In the genomic region with DNA sequence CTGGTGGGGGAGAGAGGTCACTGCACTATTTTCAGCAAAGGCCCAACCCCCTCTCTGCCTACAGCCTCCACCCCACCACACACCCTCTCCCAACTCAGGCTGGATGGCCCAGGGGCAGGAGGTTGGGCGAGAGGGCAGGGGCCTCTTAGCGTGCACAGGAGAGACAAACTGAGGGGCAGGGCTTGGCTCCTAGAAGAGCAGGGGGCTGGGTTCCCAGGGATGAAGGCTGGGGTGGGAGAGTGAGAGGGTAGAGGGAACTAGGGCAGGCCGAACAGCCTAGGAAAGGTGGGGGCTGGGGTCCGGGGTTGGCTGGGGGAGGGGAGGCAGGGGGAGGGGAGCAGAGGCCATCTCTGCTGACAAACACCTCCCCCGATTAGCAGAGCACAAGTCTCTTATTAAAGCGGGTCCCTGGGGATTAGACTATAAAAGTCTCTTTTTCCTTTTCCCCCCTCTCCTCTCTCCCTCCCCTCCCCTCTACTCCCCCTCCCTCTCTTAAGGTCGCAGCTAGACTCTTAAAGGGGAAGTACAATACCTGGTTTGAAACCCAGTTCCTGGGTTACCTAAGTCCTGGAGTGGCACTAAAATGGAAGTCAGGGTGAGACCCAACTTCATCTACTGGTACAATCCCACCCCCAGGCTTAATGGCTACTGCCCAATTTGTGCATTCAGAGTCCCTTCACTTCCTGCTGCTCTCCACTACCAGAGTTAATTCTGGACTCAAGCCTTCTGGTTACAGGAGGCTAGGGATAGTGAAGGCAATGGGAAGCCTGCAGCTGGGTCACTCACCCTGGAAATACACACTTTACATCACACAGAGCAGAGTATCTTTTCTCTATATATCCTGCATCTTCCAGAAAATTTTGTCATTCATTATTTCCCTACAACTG, we compare ENCODE assay signal across 8 mouse cellular contexts. TPM values are rescaled to one million over a fixed set of nuclear protein-coding genes. Genes with fewer than 3 reads are reported as not detected.
DNase-seq lines count a peak whose midpoint lies in the region; ATAC-seq and TF ChIP-seq lines count a peak whose summit lies in the region.

No protein-coding gene starts in this region.

- H3K4me3 ChIP-seq in lung, postnatal 0 days (ENCODE audit: low read depth, low read length), result no peak overlapping the region
- H3K4me3 ChIP-seq in lung, adult 2 months (replicated peaks; ENCODE audit: extremely low read depth, low read depth, low read length), result no peak overlapping the region
- H3K4me3 ChIP-seq in forebrain, embryonic 15.5 days, result peak overlapping the region; percentile 68
- peak overlapping the region; percentile 70 for H3K4me3 ChIP-seq in liver, embryonic 11.5 days (ENCODE audit: low read depth, low read length)
- peak overlapping the region; percentile 31 for H3K4me3 ChIP-seq in stomach, embryonic 14.5 days (ENCODE audit: low read depth, low read length)

- peaks cover 5% of the 10 kb centered on the region; the same call in 1 of the 2 replicates for H3K27me3 ChIP-seq in lung, postnatal 0 days (replicated peaks; ENCODE audit: insufficient read depth, low read length)
- H3K27me3 ChIP-seq in forebrain, embryonic 15.5 days, result no peaks in the 10 kb centered on the region
- H3K27me3 ChIP-seq in liver, embryonic 11.5 days (replicated peaks; ENCODE audit: control insufficient read depth, insufficient read depth, low read length), result peaks cover 24% of the 10 kb centered on the region
- H3K27me3 ChIP-seq in stomach, embryonic 14.5 days (ENCODE audit: control insufficient read depth, insufficient read depth, low read length), result no peaks in the 10 kb centered on the region

- no peak overlapping the region for H3K27ac ChIP-seq in lung, postnatal 0 days (ENCODE audit: low read length)
- H3K27ac ChIP-seq in forebrain, embryonic 15.5 days (replicated peaks), result peak overlapping the region; percentile 76
- peak overlapping the region; percentile 39 for H3K27ac ChIP-seq in liver, embryonic 11.5 days (ENCODE audit: low read depth, low read length)
- peak overlapping the region; percentile 67; the same call in 1 of the 2 replicates for H3K27ac ChIP-seq in stomach, embryonic 14.5 days (ENCODE audit: low read length)

- peak; percentile 30 for DNase-seq in lung, postnatal 0 days (ENCODE audit: low spot score)
- DNase-seq in lung, adult 2 months, result no peak
- peak; percentile 60 for DNase-seq in liver, embryonic 11.5 days (ENCODE audit: low spot score)
- DNase-seq in cerebellum, adult 11 months, result no peak
- no peak for DNase-seq in adrenal gland, postnatal 10 days
- no peak for DNase-seq in cerebellum, postnatal 4 days (ENCODE audit: low spot score in 2 of 2)

- TF ChIP-seq POLR2A in lung, adult 2 months (IDR thresholded peaks at IDR 0.05; ENCODE audit: borderline replicate concordance, extremely low read depth, low read depth, low read length), result no peak

- no peak for TF ChIP-seq EP300 in lung, postnatal 0 days (IDR thresholded peaks at IDR 0.05)

- peak overlapping the region; percentile 19; the same call in 1 of the 2 replicates for H3K4me2 ChIP-seq in lung, postnatal 0 days (replicated peaks; ENCODE audit: low read depth, low read length)
- H3K4me2 ChIP-seq in forebrain, embryonic 15.5 days (replicated peaks), result peak overlapping the region; percentile 90
- peak overlapping the region; percentile 86 for H3K4me2 ChIP-seq in liver, embryonic 11.5 days
- peak overlapping the region; percentile 97 for H3K4me2 ChIP-seq in stomach, embryonic 14.5 days (replicated peaks; ENCODE audit: low read depth, low read length)

- H3K9ac ChIP-seq in lung, postnatal 0 days (replicated peaks; ENCODE audit: low read depth), result no peak overlapping the region
- H3K9ac ChIP-seq in forebrain, embryonic 15.5 days (replicated peaks), result peak overlapping the region; percentile 53
- peak overlapping the region; percentile 46; the same call in 1 of the 2 replicates for H3K9ac ChIP-seq in liver, embryonic 11.5 days (ENCODE audit: low read depth, low read length)
- H3K9ac ChIP-seq in stomach, embryonic 14.5 days (replicated peaks; ENCODE audit: low read depth, low read length), result 0 out of 2 replicates have a peak overlapping the region, but pooled peaks have one; percentile 10

- 20% methylated on average over 5 of the region's 7 CpGs for WGBS in lung, postnatal 0 days
- 19% methylated on average over 7 of the region's 7 CpGs for WGBS in lung, adult 2 months
- WGBS in forebrain, embryonic 15.5 days, result 0% methylated on average over 7 of the region's 7 CpGs
- WGBS in liver, embryonic 11.5 days, result 7% methylated on average over 7 of the region's 7 CpGs
- WGBS in stomach, embryonic 14.5 days, result 1% methylated on average over 7 of the region's 7 CpGs

- H3K36me3 ChIP-seq in lung, postnatal 0 days (ENCODE audit: insufficient read depth, low read length), result no peaks in the 10 kb centered on the region
- peaks cover 24% of the 10 kb centered on the region for H3K36me3 ChIP-seq in forebrain, embryonic 15.5 days
- H3K36me3 ChIP-seq in liver, embryonic 11.5 days (ENCODE audit: control insufficient read depth, insufficient read depth, low read length), result no peaks in the 10 kb centered on the region
- H3K36me3 ChIP-seq in stomach, embryonic 14.5 days (ENCODE audit: control insufficient read depth, insufficient read depth, low read length), result peaks cover 12% of the 10 kb centered on the region

- ATAC-seq in lung, postnatal 0 days, result no peak
- ATAC-seq in forebrain, embryonic 15.5 days (replicated peaks), result peak; percentile 33
- peak; percentile 60 for ATAC-seq in liver, embryonic 11.5 days (replicated peaks; ENCODE audit: low FRiP score)
- peak; percentile 51 for ATAC-seq in stomach, embryonic 14.5 days (ENCODE audit: insufficient number of reproducible peaks, insufficient read depth, low FRiP score, low read depth)

- TF ChIP-seq CTCF in lung, postnatal 0 days (IDR thresholded peaks at IDR 0.05), result no peak
- TF ChIP-seq CTCF in lung, adult 2 months (IDR thresholded peaks at IDR 0.05; ENCODE audit: insufficient read depth, low read length), result no peak

- H3K9me3 ChIP-seq in lung, postnatal 0 days (ENCODE audit: low read length), result no peaks in the 10 kb centered on the region
- no peaks in the 10 kb centered on the region for H3K9me3 ChIP-seq in forebrain, embryonic 15.5 days
- H3K9me3 ChIP-seq in liver, embryonic 11.5 days (ENCODE audit: control insufficient read depth, low read length), result no peaks in the 10 kb centered on the region
- no peaks in the 10 kb centered on the region for H3K9me3 ChIP-seq in stomach, embryonic 14.5 days (ENCODE audit: control insufficient read depth, low read depth, low read length)

- H3K4me1 ChIP-seq in lung, postnatal 0 days (ENCODE audit: insufficient read depth, low read depth, low read length), result 0 out of 2 replicates have a peak, but pooled peaks cover 4% of the 10 kb centered on the region
- peaks cover 6% of the 10 kb centered on the region; the same call in 1 of the 2 replicates for H3K4me1 ChIP-seq in lung, adult 2 months (ENCODE audit: control insufficient read depth, insufficient read depth, low read length)
- peaks cover 40% of the 10 kb centered on the region for H3K4me1 ChIP-seq in forebrain, embryonic 15.5 days
- H3K4me1 ChIP-seq in liver, embryonic 11.5 days (replicated peaks; ENCODE audit: control insufficient read depth, insufficient read depth, low read length), result peaks cover 7% of the 10 kb centered on the region
- H3K4me1 ChIP-seq in stomach, embryonic 14.5 days (ENCODE audit: control insufficient read depth, insufficient read depth, low read length), result peaks cover 19% of the 10 kb centered on the region

RNA-seq across cellular contexts. Expression of gene Gdf11, which starts 2.3 kb away (rescaled TPM):
- 1.6 and 2.1 TPM in 2 replicates for polyA plus RNA-seq in lung, postnatal 0 days (2015; fragmentation: Nextera tagmentation; extraction: Ambion mirVana)
- 0.45 and 0.99 TPM in 2 replicates for polyA plus RNA-seq in lung, adult 2 months (2012; rRNA removed)
- polyA plus RNA-seq in forebrain, embryonic 15.5 days (2015; fragmentation: Nextera tagmentation; extraction: Ambion mirVana), result 7.5 and 8.7 TPM in 2 replicates
- 3.3 and 3.5 TPM in 2 replicates for polyA plus RNA-seq in liver, embryonic 11.5 days (2014; fragmentation: Nextera tagmentation; extraction: Ambion mirVana)
- 4.2 and 4.6 TPM in 2 replicates for polyA plus RNA-seq in stomach, embryonic 14.5 days (2014; fragmentation: Nextera tagmentation; extraction: Ambion mirVana)
- 1 to 10 TPM; 3.0 to 4.5 TPM for total RNA-seq in adrenal gland, postnatal 10 days (2021)

RNA-seq across cellular contexts. Expression of gene Cd63, which starts 11.6 kb away (rescaled TPM):
- polyA plus RNA-seq in lung, postnatal 0 days (2015; fragmentation: Nextera tagmentation; extraction: Ambion mirVana), result 761 and 764 TPM in 2 replicates
- 110 and 132 TPM in 2 replicates for polyA plus RNA-seq in lung, adult 2 months (2012; rRNA removed)
- 125 and 142 TPM in 2 replicates for polyA plus RNA-seq in forebrain, embryonic 15.5 days (2015; fragmentation: Nextera tagmentation; extraction: Ambion mirVana)
- 193 and 198 TPM in 2 replicates for polyA plus RNA-seq in liver, embryonic 11.5 days (2014; fragmentation: Nextera tagmentation; extraction: Ambion mirVana)
- polyA plus RNA-seq in stomach, embryonic 14.5 days (2014; fragmentation: Nextera tagmentation; extraction: Ambion mirVana), result 663 and 664 TPM in 2 replicates
- 100 to 1,000 TPM; 243 to 263 TPM for total RNA-seq in adrenal gland, postnatal 10 days (2021)

RNA-seq across cellular contexts. Expression of gene Rdh5, which starts 33.5 kb away (rescaled TPM):
- 13.2 and 16.7 TPM in 2 replicates for polyA plus RNA-seq in lung, postnatal 0 days (2015; fragmentation: Nextera tagmentation; extraction: Ambion mirVana)
- 20.1 and 20.3 TPM in 2 replicates for polyA plus RNA-seq in lung, adult 2 months (2012; rRNA removed)
- 11.7 and 12.6 TPM in 2 replicates for polyA plus RNA-seq in forebrain, embryonic 15.5 days (2015; fragmentation: Nextera tagmentation; extraction: Ambion mirVana)
- 11.1 and 13.1 TPM in 2 replicates for polyA plus RNA-seq in liver, embryonic 11.5 days (2014; fragmentation: Nextera tagmentation; extraction: Ambion mirVana)
- 14.9 and 17.1 TPM in 2 replicates for polyA plus RNA-seq in stomach, embryonic 14.5 days (2014; fragmentation: Nextera tagmentation; extraction: Ambion mirVana)
- 10 to 100 TPM; 16.4 to 22.8 TPM for total RNA-seq in adrenal gland, postnatal 10 days (2021)

RNA-seq across cellular contexts. Expression of gene Bloc1s1, which starts 34.7 kb away (rescaled TPM):
- 228 and 243 TPM in 2 replicates for polyA plus RNA-seq in lung, postnatal 0 days (2015; fragmentation: Nextera tagmentation; extraction: Ambion mirVana)
- 171 and 192 TPM in 2 replicates for polyA plus RNA-seq in lung, adult 2 months (2012; rRNA removed)
- polyA plus RNA-seq in forebrain, embryonic 15.5 days (2015; fragmentation: Nextera tagmentation; extraction: Ambion mirVana), result 230 and 251 TPM in 2 replicates
- polyA plus RNA-seq in liver, embryonic 11.5 days (2014; fragmentation: Nextera tagmentation; extraction: Ambion mirVana), result 128 and 140 TPM in 2 replicates
- 222 and 236 TPM in 2 replicates for polyA plus RNA-seq in stomach, embryonic 14.5 days (2014; fragmentation: Nextera tagmentation; extraction: Ambion mirVana)
- total RNA-seq in adrenal gland, postnatal 10 days (2021), result 100 to 1,000 TPM; 216 to 240 TPM

RNA-seq across cellular contexts. Expression of gene Itga7, which starts 44.4 kb away (rescaled TPM):
- polyA plus RNA-seq in lung, postnatal 0 days (2015; fragmentation: Nextera tagmentation; extraction: Ambion mirVana), result 14.6 and 20.7 TPM in 2 replicates
- 31.5 and 37.6 TPM in 2 replicates for polyA plus RNA-seq in lung, adult 2 months (2012; rRNA removed)
- polyA plus RNA-seq in forebrain, embryonic 15.5 days (2015; fragmentation: Nextera tagmentation; extraction: Ambion mirVana), result 2.1 TPM in 2 replicates
- polyA plus RNA-seq in liver, embryonic 11.5 days (2014; fragmentation: Nextera tagmentation; extraction: Ambion mirVana), result 0.14 and 0.21 TPM in 2 replicates
- 2.6 and 4.4 TPM in 2 replicates for polyA plus RNA-seq in stomach, embryonic 14.5 days (2014; fragmentation: Nextera tagmentation; extraction: Ambion mirVana)
- 10 to 100 TPM; 24.4 to 36.7 TPM for total RNA-seq in adrenal gland, postnatal 10 days (2021)

Comparison
In these comparisons a context has a peak if more than half of its experiments do, and no peak if none do; other contexts are left out.
1. DNase-seq: peak in lung, postnatal 0 days (single experiment) and liver, embryonic 11.5 days (single experiment); none in lung, adult 2 months (single experiment), cerebellum, adult 11 months (single experiment), adrenal gland, postnatal 10 days (single experiment) and cerebellum, postnatal 4 days (0 of 2).
2. H3K4me2 ChIP-seq: peak in every context shown above with its lines; median percentile 97 in stomach, embryonic 14.5 days; 90 in forebrain, embryonic 15.5 days; 86 in liver, embryonic 11.5 days; 19 in lung, postnatal 0 days.
3. H3K4me3 ChIP-seq: peak in forebrain, embryonic 15.5 days (single experiment), liver, embryonic 11.5 days (single experiment) and stomach, embryonic 14.5 days (single experiment); none in lung, postnatal 0 days (single experiment) and lung, adult 2 months (single experiment).